Mouse (Mus musculus) brain, adult 2 months (tissue): Measurements from ENCODE around the gene Zfp12.

Experiments used
- DNase-seq: peaks from one replicate; pipeline ENCODE4 v3.0.0; 2011; ENCODE audit warnings: low read depth, low spot score

The Zfp12 gene

DNA sequence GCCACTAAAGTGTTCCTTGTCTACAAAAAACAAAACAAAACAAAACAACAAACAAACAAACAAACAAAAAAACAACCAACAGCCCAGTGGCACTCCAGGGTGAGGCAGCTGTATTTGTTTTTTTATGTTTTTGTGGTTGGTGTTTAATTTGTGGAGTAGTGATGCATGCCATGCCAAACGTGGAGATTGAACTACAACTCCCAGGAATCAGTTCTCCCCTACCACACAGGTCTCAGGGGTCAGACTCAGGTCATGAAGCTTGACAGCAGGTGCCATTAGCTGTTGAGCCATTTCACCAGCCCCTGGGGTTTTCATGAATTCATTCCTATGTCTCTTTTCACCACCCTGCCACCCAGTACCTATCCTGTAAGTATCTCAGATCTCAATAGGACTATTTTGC lies 30.4 kb downstream of the Zfp12 start:
- DNase-seq: no peak

- peak; percentile 49 for DNase-seq
Measured at GRCm38 (mm10) chr5:143266794-143267193, 31.8 kb downstream of the Zfp12 start.

GRCm38 (mm10) chr5:143268985-143269362 lies 34.0 kb downstream of the Zfp12 start:
- DNase-seq: no peak

DNA sequence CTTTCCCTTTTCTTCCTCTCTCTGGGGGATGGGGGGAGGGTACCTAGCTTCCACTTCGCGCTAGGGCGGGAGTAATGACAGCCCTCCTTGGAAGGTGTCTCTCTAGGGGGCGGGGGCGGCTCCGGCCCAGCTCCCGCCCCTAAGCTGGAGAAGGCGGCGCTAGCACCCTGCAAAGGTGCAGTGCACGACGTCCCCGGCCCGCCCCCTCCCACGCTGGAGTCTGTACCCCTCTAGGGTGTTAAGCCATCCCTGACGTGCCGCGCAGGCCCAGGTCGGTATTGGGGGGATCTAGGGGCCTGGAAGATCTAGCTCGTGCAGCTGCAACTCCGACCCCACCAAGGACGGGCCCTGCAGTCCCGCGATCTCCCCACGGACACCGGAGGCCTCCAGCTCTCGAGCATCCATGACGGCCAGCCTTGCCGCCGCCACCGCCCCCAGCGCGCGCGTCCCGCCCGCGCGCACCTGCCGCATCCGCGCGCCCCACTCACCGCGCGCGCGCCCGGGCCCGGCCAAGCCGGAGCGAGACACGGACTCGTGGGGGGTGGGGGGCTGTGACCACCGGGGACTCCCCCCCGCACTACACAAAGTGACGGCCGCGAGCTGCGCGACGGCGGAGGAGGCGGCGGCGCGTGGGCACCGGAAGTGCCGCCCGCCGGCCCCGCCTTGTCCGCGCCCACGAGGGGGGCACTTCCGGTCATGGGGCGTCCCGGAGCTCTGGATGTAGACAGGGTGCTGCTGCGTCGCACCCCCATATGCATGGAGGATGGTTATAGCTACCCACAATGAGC lies 34.6 kb downstream of the Zfp12 start, which contains the start of gene Zfp316:
TSS of gene Zfp316 (minus strand) at position 660 of the 788 bp plus-strand sequence.
- peak; percentile 89 for DNase-seq

- no peak for DNase-seq
Measured at GRCm38 (mm10) chr5:143270151-143270519, 35.2 kb downstream of the Zfp12 start.

DNA sequence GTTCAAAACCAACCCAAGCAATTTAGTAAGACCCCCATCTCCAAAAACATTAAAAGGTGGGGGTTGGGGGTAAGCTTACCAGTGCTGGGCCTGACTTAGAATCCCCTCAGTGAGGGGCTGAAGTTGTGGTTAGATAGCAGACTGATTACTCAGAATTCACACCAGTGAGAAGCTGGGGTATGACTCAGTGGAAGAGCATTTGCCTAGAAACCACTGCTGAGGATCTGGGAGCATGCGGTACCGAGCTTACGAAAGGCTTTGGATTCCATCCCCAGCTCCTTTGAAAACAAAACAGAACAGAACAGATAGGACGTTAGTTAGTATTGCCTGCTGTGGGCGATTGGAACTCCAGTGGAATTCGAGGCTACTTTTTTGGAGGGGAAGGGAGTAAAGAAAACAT lies 36.7 kb downstream of the Zfp12 start:
- peak; percentile 82 for DNase-seq

- DNase-seq: no peak
Measured at GRCm38 (mm10) chr5:143272108-143272507, 37.1 kb downstream of the Zfp12 start.

GRCm38 (mm10) chr5:143272540-143273330 lies 37.8 kb downstream of the Zfp12 start:
- DNase-seq: no peak

DNA sequence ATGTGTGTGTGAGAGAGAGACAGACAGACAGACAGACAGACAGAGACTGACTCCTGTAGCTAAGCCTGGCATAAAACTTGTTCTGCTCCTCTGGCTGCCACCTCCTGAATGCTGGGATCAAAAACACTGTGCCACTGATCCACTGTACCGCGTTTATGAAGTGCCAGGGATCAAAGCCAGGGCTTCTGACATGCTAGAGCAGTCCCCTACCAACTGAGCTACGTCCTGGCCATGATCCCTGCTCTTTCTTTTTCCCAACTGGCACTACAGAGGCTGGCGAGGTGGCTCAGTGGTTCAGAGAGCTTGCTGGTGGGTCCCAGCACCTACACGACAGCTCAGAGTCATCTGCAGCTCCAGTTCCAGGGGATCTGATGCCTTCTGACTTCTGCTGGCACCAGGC lies 40.8 kb downstream of the Zfp12 start:
- no peak for DNase-seq

- no peak for DNase-seq
Measured at GRCm38 (mm10) chr5:143279247-143279646, 44.3 kb downstream of the Zfp12 start.

DNA sequence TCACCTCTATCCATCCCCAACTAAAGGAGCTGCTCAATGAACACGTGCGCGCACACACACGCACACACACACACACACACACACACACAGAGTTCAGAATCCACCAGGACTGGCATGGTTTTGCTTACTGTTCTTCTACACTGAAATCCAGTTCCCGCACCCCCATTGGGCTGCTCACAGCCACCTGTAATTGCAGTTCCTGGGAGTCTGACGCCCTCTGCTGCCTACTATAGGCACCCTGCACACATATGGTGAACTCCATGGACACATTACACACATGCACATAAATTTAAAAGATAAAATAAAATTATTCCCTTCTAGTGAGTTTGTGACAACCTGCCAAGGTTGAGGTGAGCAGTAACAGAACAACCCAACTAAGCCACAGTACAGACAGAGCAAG lies 49.8 kb downstream of the Zfp12 start:
- no peak for DNase-seq

DNA sequence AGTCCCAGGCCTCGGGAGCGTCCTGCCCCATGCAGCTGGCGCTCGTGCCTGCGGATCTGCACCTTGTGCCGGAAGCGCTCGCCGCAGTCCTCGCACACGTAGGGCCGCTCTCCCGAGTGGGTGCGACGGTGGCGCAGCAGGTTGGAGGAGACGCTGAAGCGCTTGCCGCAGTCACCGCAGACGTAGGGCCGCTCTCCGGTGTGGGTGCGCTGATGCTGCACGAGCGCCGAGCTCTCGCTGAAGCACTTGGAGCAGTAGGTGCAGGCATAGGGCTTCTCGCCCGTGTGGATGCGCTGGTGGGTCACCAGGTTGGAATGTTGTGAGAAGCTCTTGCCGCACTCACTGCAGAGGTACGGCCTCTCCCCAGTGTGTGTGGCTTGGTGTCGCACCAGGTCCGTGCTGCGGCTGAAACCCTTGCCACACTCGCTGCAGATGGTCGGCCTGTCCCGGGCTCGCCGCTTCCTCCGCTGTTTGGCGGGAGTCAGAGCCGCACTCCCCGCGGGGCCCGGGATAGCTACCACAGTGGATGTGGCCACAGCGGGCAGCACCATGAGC lies 52.9 kb downstream of the Zfp12 start:
- DNase-seq: peak; percentile 56

DNA sequence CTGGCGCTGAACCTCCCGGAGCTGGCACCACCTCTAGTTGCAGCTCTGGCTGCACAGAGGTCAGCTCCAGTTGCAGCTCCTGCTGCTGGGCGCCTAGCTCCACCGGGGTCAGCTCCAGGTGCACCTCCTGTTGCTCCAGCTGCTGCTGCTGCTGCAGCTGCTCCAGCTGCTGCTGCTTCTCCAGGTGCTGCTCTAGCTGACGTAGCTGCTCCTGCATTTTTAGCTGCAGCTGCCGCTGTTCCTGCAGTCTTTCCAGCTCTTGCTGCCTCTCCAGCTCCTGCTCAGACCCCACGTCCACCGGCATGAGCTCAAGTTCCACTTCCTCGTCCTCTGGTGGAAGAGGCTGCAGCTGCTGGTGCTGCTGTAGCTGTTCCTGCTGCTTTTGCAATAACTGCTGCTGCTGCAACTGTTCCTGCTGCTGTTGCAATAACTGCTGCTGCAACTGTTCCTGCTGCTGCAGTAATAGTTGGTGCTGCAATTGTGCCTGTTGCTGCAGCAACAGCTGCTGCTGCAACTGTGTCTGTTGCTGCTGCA lies 53.5 kb downstream of the Zfp12 start:
- no peak for DNase-seq

DNA sequence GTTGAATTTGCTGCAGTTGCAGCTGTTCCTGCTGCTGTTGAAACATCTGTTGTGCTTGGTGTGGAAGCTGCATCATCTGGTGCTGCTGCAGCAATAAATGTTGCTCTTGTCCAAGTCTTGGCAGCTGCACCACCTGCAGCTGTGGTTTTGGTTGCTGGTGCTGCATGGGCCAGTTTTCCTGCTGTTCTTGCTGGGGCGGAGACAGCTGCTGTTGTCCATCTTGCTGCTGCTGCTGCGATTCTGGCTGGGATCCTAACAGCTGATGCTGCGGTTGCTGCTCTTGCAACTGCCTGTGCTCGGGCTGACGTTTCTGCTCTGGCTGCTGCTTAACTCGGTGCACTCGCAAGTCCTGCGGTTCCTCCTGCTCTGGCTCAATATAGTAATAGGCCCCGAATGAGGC lies 54.3 kb downstream of the Zfp12 start:
- DNase-seq: no peak

GRCm38 (mm10) chr5:143292879-143293278 lies 57.9 kb downstream of the Zfp12 start:
- no peak for DNase-seq

- DNase-seq: no peak
Measured at GRCm38 (mm10) chr5:143293404-143293803, 58.4 kb downstream of the Zfp12 start, which contains the start of gene Zfp853. TSS of gene Zfp853 (minus strand) at chr5:143293623.

DNA sequence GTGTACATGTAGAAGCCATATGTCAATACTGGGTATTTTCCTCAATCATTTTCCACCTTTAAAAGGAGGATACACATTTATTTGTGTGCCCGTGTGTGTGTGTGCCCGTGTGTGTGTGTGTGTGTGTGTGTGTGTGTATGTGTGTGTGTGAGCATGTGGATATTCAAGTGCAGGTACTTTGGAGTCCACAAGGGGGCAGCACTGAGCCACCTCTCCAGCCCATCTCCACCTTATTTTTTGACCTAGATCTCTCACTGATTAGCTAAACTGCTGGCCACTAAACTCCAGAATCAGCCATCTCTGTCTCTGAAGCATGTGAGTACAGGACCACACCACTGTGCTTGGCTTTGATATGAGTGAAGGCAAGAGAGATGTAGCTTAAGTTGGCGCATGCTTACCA lies 59.9 kb downstream of the Zfp12 start:
- DNase-seq: no peak

DNA sequence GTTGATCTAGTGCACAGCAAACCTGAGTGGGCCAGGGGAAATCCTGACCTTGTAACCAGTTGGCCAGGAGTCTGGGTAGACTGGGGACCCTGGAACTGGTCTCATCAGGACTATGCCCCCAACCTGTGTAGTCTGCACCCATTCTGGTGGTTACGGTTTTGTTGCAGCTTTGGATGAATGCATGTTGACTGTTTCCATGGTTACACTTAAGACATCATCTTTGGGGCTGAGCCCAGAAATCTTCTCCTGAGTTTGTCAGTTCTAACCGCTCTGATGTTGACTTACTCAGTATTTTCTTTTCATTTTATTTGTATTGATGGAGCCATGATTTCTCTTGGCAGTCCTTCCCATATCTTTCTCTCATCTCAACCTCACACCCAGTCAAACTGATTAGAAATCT lies 60.4 kb downstream of the Zfp12 start:
- DNase-seq: peak; percentile 40

- no peak for DNase-seq
Measured at GRCm38 (mm10) chr5:143297986-143298385, 63.0 kb downstream of the Zfp12 start.

DNA sequence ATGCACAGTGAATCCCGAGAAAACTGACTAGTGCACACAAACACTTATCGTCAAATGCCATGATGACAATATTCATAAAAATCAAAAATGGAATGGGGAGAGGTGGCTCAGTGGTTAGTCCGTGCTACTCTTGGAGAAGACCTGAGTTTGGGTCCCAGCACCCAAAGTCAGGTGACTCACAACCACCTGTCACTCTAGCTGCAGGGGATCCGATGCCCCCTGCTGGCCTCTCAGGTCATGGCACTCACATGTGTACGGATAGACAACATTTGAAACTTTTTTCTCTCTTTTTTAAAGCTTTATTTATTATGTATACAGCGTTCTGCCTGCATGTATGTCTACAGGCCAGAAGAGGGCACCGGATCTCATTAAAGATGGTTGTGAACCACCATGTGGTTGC lies 63.4 kb downstream of the Zfp12 start:
- DNase-seq: no peak
